Mouse (Mus musculus) erythroblast, embryonic 14.5 days (primary cell): ENCODE measurements around the gene Clca3a1.

ENCODE experiments used
- GATA1 ChIP-seq: IDR thresholded peaks from 2 replicates; pipeline ENCODE4 v1.6.1; 2012; ENCODE audit warnings: low read length, inconsistent platforms, mixed read lengths
- TAL1 ChIP-seq: IDR thresholded peaks from 3 replicates; pipeline ENCODE4 v1.6.1; 2012; ENCODE audit warnings: low read length, inconsistent platforms, mixed read lengths

- TF ChIP-seq TAL1: no peak
- TF ChIP-seq GATA1: no peak
Measured at GRCm38 (mm10) chr3:144703959-144704358, 56.8 kb downstream of the Clca3a1 start.
